Mouse (Mus musculus) limb, embryonic 14.5 days (tissue): ENCODE results near the gene Tmem8b. TPM values are rescaled to one million over a fixed set of nuclear protein-coding genes. Genes with fewer than 3 reads are reported as not detected.

ENCODE experiments used
- ATAC-seq: fragments of 200-750 bp; cut with Nextera tagmentation; 2 replicates; pipeline ENCODE4 v1.8.0; 2017; ENCODE audit warnings: low read depth, moderate number of reproducible peaks, moderate TSS enrichment; ENCODE audit not compliant: low FRiP score
- DNase-seq: peaks from one replicate; pipeline ENCODE4 v3.0.0-alpha.2; 2015; ENCODE audit warnings: low spot score
- H3K27ac ChIP-seq: fragments of 300-500 bp; sonication (generic); replicated peaks from 2 replicates; pipeline ENCODE4 v1.5.1; 2014; ENCODE audit warnings: low read depth, mild to moderate bottlenecking, low read length, moderate library complexity, mixed read lengths
- H3K27me3 ChIP-seq: fragments of 300-500 bp; sonication (generic); 2 replicates; pipeline ENCODE4 v1.6.1; 2014; ENCODE audit warnings: low read length, mixed read lengths; ENCODE audit not compliant: control insufficient read depth, insufficient read depth
- H3K36me3 ChIP-seq: fragments of 300-500 bp; sonication (generic); 2 replicates; pipeline ENCODE4 v1.6.1; 2014; ENCODE audit warnings: mild to moderate bottlenecking, low read length, moderate library complexity, mixed read lengths; ENCODE audit not compliant: control insufficient read depth, insufficient read depth
- H3K4me1 ChIP-seq: fragments of 300-500 bp; sonication (generic); 2 replicates; pipeline ENCODE4 v1.6.1; 2014; ENCODE audit warnings: antibody characterized with exemption, low read length, mixed read lengths; ENCODE audit not compliant: control insufficient read depth, insufficient read depth
- H3K4me2 ChIP-seq: fragments of 300-500 bp; sonication (generic); replicated peaks from 2 replicates; pipeline ENCODE4 v1.6.1; 2014; ENCODE audit warnings: low read depth, mild to moderate bottlenecking, low read length, moderate library complexity; ENCODE audit not compliant: severe bottlenecking
- H3K4me3 ChIP-seq: fragments of 300-500 bp; sonication (generic); replicated peaks from 2 replicates; pipeline ENCODE4 v1.5.1; 2014; ENCODE audit warnings: low read length
- H3K9ac ChIP-seq: fragments of 300-500 bp; sonication (generic); 2 replicates; pipeline ENCODE4 v1.6.1; 2014; ENCODE audit warnings: mild to moderate bottlenecking, low read depth, low read length, moderate library complexity; ENCODE audit not compliant: severe bottlenecking
- H3K9me3 ChIP-seq: fragments of 300-500 bp; sonication (generic); 2 replicates; pipeline ENCODE4 v1.6.1; 2016; ENCODE audit warnings: low read length; ENCODE audit not compliant: control insufficient read depth
- POLR2A ChIP-seq: fragments of 200-500 bp; IDR thresholded peaks from 2 replicates; pipeline ENCODE4 v1.8.0; 2012; ENCODE audit warnings: inconsistent platforms, mild to moderate bottlenecking, moderate library complexity, borderline replicate concordance; ENCODE audit not compliant: insufficient read depth, insufficient read length; ENCODE audit errors: extremely low read depth
- WGBS: fragments of 180-500 bp; shearing (Covaris S2); extraction: QIAGEN DNeasy Blood & Tissue Kit; methylation state at CpG from one replicate; pipeline ENCODE4 v1.1.7; 2014; 5-methylcytosine and 5-hydroxymethylcytosine counted together
- microRNA-seq: library from miRNA; unstranded; fragments of <30 nt; microRNA quantifications from one replicate; pipeline ENCODE4, GENCODE M21; 2016
- polyA plus RNA-seq, 2 experiments: library from polyadenylated mRNA; depleted of rRNA in 1 of 2; stranded (reverse) in 1 of 2; unstranded in 1 of 2; fragments of >200 nt; fragmentation: Nextera tagmentation in 1 of 2; extraction: Ambion mirVana in 1 of 2; gene quantifications; 2 replicates each; pipeline versions ENCODE4 v1.2.1 to v1.2.3; 2012 to 2014

Gene Tmem8b
- polyA plus RNA-seq, 2 experiments: 3.8 to 16.0 TPM

DNA sequence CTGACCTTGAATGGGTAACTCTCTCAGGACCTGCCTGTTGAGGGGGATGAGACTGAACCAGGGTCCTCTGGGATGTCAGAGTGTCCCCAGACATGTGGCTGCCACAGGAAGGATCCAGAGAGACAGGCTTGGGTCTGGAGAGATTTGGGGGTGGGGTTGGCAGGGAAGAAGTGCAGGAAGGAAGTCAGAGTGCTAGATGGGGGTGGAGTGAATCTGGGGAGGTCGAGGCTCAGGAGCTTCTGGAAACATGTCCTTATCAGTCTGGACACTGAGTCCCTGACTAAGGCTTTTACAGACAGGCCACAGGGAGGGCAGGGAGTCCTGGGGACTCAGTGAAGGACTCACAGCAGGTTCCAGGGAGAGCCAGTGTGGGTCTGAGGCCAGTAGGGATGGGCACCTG lies 63.4 kb downstream of the Tmem8b start:
- no peak for TF ChIP-seq POLR2A
- H3K9ac ChIP-seq: no peak overlapping the region
- no peak for DNase-seq
- H3K36me3 ChIP-seq: no peaks in the 10 kb centered on the region
- no peaks in the 10 kb centered on the region for H3K27me3 ChIP-seq
- no peak overlapping the region for H3K27ac ChIP-seq
- peaks cover 30% of the 10 kb centered on the region for H3K4me1 ChIP-seq
- no peak overlapping the region for H3K4me2 ChIP-seq
- no peaks in the 10 kb centered on the region for H3K9me3 ChIP-seq
- 11% methylated on average over 1 of the region's 1 CpGs for WGBS
- ATAC-seq: no peak
- H3K4me3 ChIP-seq: no peak overlapping the region

DNA sequence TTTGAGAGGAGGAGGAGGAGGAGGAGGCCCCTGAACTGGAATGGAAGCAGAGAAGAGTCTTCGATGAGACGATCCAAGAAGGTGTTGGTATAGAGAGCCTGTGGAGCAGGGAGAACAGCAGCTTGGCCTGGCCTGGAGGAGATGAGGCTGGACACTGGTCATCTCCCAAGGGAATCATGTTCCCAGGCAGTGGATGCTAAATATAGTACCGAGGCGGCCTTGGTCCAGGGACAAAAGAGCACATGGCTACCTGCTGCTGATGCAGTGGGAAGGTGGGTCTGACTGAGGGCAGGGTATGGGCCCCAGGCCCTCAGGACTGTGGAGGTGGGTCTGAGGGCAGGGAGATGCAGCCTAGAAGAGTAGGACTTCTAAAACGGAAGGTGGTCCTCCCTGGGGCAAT lies 64.4 kb downstream of the Tmem8b start:
- DNase-seq (no peak), ATAC-seq (no peak)
- Histone ChIP-seq H3K4me3 (no peak overlapping the region), H3K36me3 (no peaks in the 10 kb centered on the region), H3K27me3 (no peaks in the 10 kb centered on the region), H3K9me3 (no peaks in the 10 kb centered on the region), H3K4me2 (no peak overlapping the region), H3K9ac (no peak overlapping the region), H3K27ac (no peak overlapping the region), H3K4me1 (peaks cover 34% of the 10 kb centered on the region)
- WGBS: 80% methylated on average over 5 of the region's 5 CpGs
- no peak for TF ChIP-seq POLR2A

DNA sequence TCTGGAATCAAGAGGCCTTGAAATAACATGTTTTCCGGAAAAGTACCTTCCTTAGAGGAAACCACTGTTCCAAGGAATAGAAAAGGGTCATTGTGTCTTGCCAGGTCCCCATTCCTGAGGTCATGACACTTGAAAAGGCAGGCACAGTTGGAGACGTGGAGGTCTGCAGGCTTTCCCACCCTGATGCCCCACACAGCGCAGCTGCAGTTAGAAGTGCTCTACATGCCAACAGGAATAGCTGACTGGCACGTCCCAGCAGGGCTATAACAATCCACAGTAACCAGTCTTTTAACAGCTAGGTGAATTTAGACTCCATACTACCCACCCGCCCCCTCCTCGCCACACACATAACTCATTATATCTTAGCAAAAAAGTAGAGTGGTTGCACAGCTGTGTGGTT lies 68.4 kb downstream of the Tmem8b start:
- H3K36me3 ChIP-seq: no peaks in the 10 kb centered on the region
- peaks cover 21% of the 10 kb centered on the region for H3K4me1 ChIP-seq
- no peaks in the 10 kb centered on the region for H3K27me3 ChIP-seq
- no peak overlapping the region for H3K4me3 ChIP-seq
- peak overlapping the region; percentile 71 for H3K27ac ChIP-seq
- ATAC-seq: no peak
- H3K9ac ChIP-seq: no peak overlapping the region
- H3K9me3 ChIP-seq: no peaks in the 10 kb centered on the region
- H3K4me2 ChIP-seq: no peak overlapping the region
- WGBS: 54% methylated on average over 6 of the region's 6 CpGs
- no peak for TF ChIP-seq POLR2A
- peak; percentile 24 for DNase-seq

DNA sequence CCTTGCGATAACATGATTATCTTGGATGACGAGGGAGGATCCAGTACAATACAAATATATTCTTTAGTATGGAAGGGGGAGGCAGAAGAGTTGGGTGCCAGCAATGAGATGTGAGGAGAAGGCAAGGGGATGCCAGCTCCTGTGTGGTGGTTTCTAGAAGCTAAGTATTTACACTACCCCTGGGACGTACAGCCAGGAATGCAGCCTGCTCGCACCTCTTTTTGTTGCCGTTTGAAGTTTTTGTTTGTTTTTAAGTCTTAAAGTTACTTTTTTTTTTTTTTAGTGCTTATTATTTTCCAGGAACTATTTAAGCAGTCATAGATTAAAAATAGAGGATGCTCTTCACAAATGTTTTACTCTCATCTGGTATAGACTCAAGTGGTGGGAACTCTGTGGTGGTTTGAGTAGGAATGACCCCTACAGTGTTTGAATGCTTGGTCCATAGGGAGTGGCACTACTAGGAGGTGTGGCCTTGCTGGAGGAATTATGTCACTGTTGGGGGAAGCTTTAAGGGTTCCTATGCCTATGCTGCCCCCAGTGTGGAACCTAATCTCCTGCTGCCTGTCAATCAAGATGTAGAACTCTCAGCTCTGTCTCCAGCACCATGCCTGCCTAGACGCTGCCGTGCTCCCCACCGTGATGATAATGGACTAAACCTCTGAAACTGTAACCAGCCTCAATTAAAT lies 70.4 kb downstream of the Tmem8b start:
- Histone ChIP-seq H3K27ac (no peak overlapping the region), H3K9ac (no peak overlapping the region), H3K27me3 (no peaks in the 10 kb centered on the region), H3K4me2 (no peak overlapping the region), H3K9me3 (no peaks in the 10 kb centered on the region), H3K36me3 (no peaks in the 10 kb centered on the region), H3K4me1 (peaks cover 19% of the 10 kb centered on the region; the same call in 1 of the 2 replicates), H3K4me3 (no peak overlapping the region)
- ATAC-seq (no peak), DNase-seq (no peak)
- WGBS: 56% methylated on average over 8 of the region's 8 CpGs
- TF ChIP-seq POLR2A: no peak

DNA sequence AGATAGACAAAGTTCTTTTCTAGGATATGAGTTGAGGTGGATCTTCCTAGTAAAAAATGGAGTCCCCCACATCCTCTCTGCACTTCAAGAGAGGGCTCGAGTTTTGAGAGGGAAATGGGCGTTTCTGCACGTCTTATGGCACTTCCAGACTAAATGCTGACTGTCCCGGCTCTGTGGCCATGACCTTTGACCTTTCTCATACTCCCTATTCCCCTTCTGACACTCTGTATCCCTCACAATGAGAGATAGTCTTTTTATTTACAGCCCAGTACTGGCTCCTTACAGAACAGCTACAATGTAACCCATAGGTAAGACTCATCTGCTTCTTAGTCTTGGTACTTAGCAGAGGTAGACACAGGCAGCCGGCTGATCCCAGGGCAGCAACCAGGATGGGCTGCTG lies 72.8 kb downstream of the Tmem8b start:
- Histone ChIP-seq H3K9ac (no peak overlapping the region), H3K4me2 (no peak overlapping the region), H3K4me3 (no peak overlapping the region), H3K27me3 (no peaks in the 10 kb centered on the region), H3K9me3 (no peaks in the 10 kb centered on the region), H3K27ac (no peak overlapping the region), H3K4me1 (peaks cover 13% of the 10 kb centered on the region; the same call in 1 of the 2 replicates), H3K36me3 (no peaks in the 10 kb centered on the region)
- 62% methylated on average over 5 of the region's 5 CpGs for WGBS
- DNase-seq (no peak), ATAC-seq (no peak)
- TF ChIP-seq POLR2A: no peak

Small RNA genes lying within 50 kb of the gene (microRNA-seq; reads per million reads assigned to microRNA genes)
- gene Gm25262: not detected

Other genes starting within 250 kb of the Tmem8b start
- 0.20 and 0.29 TPM in 2 replicates for gene Fam166b, start 239.8 kb upstream of the Tmem8b start, polyA plus RNA-seq (2012; rRNA removed)
- gene Fam166b, start 239.8 kb upstream of the Tmem8b start, polyA plus RNA-seq (2014; fragmentation: Nextera tagmentation; extraction: Ambion mirVana): 0.14 and 0.33 TPM in 2 replicates
- gene Tesk1, start 227.0 kb upstream of the Tmem8b start, polyA plus RNA-seq (2012; rRNA removed): 47.4 and 63.1 TPM in 2 replicates
- gene Tesk1, start 227.0 kb upstream of the Tmem8b start, polyA plus RNA-seq (2014; fragmentation: Nextera tagmentation; extraction: Ambion mirVana): 15.8 and 17.6 TPM in 2 replicates
- gene Cd72, start 214.3 kb upstream of the Tmem8b start, polyA plus RNA-seq (2012; rRNA removed): 1.3 TPM in 2 replicates
- gene Cd72, start 214.3 kb upstream of the Tmem8b start, polyA plus RNA-seq (2014; fragmentation: Nextera tagmentation; extraction: Ambion mirVana): 4.4 and 7.5 TPM in 2 replicates
- not detected in 2 replicates for gene Sit1, start 185.2 kb upstream of the Tmem8b start, polyA plus RNA-seq (2012; rRNA removed)
- not detected in 2 replicates for gene Sit1, start 185.2 kb upstream of the Tmem8b start, polyA plus RNA-seq (2014; fragmentation: Nextera tagmentation; extraction: Ambion mirVana)
- gene Ccdc107, start 176.1 kb upstream of the Tmem8b start, polyA plus RNA-seq (2012; rRNA removed): 118 and 175 TPM in 2 replicates
- 78.8 and 92.8 TPM in 2 replicates for gene Ccdc107, start 176.1 kb upstream of the Tmem8b start, polyA plus RNA-seq (2014; fragmentation: Nextera tagmentation; extraction: Ambion mirVana)
- 84.9 and 108 TPM in 2 replicates for gene Arhgef39, start 169.3 kb upstream of the Tmem8b start, polyA plus RNA-seq (2012; rRNA removed)
- 25.2 and 27.6 TPM in 2 replicates for gene Arhgef39, start 169.3 kb upstream of the Tmem8b start, polyA plus RNA-seq (2014; fragmentation: Nextera tagmentation; extraction: Ambion mirVana)
- gene Car9, start 162.0 kb upstream of the Tmem8b start, polyA plus RNA-seq (2012; rRNA removed): 4.9 TPM in 2 replicates
- 1.0 and 1.2 TPM in 2 replicates for gene Car9, start 162.0 kb upstream of the Tmem8b start, polyA plus RNA-seq (2014; fragmentation: Nextera tagmentation; extraction: Ambion mirVana)
- gene Tpm2, start 145.2 kb upstream of the Tmem8b start, polyA plus RNA-seq (2012; rRNA removed): 206 and 361 TPM in 2 replicates
- 382 and 495 TPM in 2 replicates for gene Tpm2, start 145.2 kb upstream of the Tmem8b start, polyA plus RNA-seq (2014; fragmentation: Nextera tagmentation; extraction: Ambion mirVana)
- 51.7 and 58.0 TPM in 2 replicates for gene Creb3, start 106.6 kb upstream of the Tmem8b start, polyA plus RNA-seq (2012; rRNA removed)
- 71.4 and 78.5 TPM in 2 replicates for gene Creb3, start 106.6 kb upstream of the Tmem8b start, polyA plus RNA-seq (2014; fragmentation: Nextera tagmentation; extraction: Ambion mirVana)
- 69.4 and 75.5 TPM in 2 replicates for gene Tln1, start 106.3 kb upstream of the Tmem8b start, polyA plus RNA-seq (2012; rRNA removed)
- gene Tln1, start 106.3 kb upstream of the Tmem8b start, polyA plus RNA-seq (2014; fragmentation: Nextera tagmentation; extraction: Ambion mirVana): 62.4 and 63.3 TPM in 2 replicates
- gene Rgp1, start 90.3 kb upstream of the Tmem8b start, polyA plus RNA-seq (2012; rRNA removed): 81.9 and 101 TPM in 2 replicates
- gene Rgp1, start 90.3 kb upstream of the Tmem8b start, polyA plus RNA-seq (2014; fragmentation: Nextera tagmentation; extraction: Ambion mirVana): 33.3 and 35.3 TPM in 2 replicates
- gene Gba2, start 90.1 kb upstream of the Tmem8b start, polyA plus RNA-seq (2012; rRNA removed): 39.8 and 50.1 TPM in 2 replicates
- gene Gba2, start 90.1 kb upstream of the Tmem8b start, polyA plus RNA-seq (2014; fragmentation: Nextera tagmentation; extraction: Ambion mirVana): 18.4 and 19.9 TPM in 2 replicates
- gene Msmp, start 84.5 kb upstream of the Tmem8b start, polyA plus RNA-seq (2012; rRNA removed): 0.24 and 0.88 TPM in 2 replicates
- 2.8 and 3.0 TPM in 2 replicates for gene Msmp, start 84.5 kb upstream of the Tmem8b start, polyA plus RNA-seq (2014; fragmentation: Nextera tagmentation; extraction: Ambion mirVana)
- 121 and 124 TPM in 2 replicates for gene Npr2, start 37.0 kb upstream of the Tmem8b start, polyA plus RNA-seq (2012; rRNA removed)
- 33.3 and 34.3 TPM in 2 replicates for gene Npr2, start 37.0 kb upstream of the Tmem8b start, polyA plus RNA-seq (2014; fragmentation: Nextera tagmentation; extraction: Ambion mirVana)
- gene Spag8, start 15.4 kb upstream of the Tmem8b start, polyA plus RNA-seq (2012; rRNA removed): 1.8 and 2.5 TPM in 2 replicates
- gene Spag8, start 15.4 kb upstream of the Tmem8b start, polyA plus RNA-seq (2014; fragmentation: Nextera tagmentation; extraction: Ambion mirVana): 0.58 and 0.61 TPM in 2 replicates
- gene Hint2, start 12.5 kb upstream of the Tmem8b start, polyA plus RNA-seq (2012; rRNA removed): 58.3 and 63.2 TPM in 2 replicates
- 73.8 and 87.6 TPM in 2 replicates for gene Hint2, start 12.5 kb upstream of the Tmem8b start, polyA plus RNA-seq (2014; fragmentation: Nextera tagmentation; extraction: Ambion mirVana)
- gene Fam221b, start 174 bp downstream of the Tmem8b start, polyA plus RNA-seq (2012; rRNA removed): 0.40 and 0.63 TPM in 2 replicates
- 4.0 and 4.3 TPM in 2 replicates for gene Fam221b, start 174 bp downstream of the Tmem8b start, polyA plus RNA-seq (2014; fragmentation: Nextera tagmentation; extraction: Ambion mirVana)
- not detected in 2 replicates for gene Olfr70, start 31.8 kb downstream of the Tmem8b start, polyA plus RNA-seq (2012; rRNA removed)
- gene Olfr70, start 31.8 kb downstream of the Tmem8b start, polyA plus RNA-seq (2014; fragmentation: Nextera tagmentation; extraction: Ambion mirVana): not detected in 2 replicates
- gene Olfr71, start 41.3 kb downstream of the Tmem8b start, polyA plus RNA-seq (2012; rRNA removed): not detected in 2 replicates
- not detected in 2 replicates for gene Olfr71, start 41.3 kb downstream of the Tmem8b start, polyA plus RNA-seq (2014; fragmentation: Nextera tagmentation; extraction: Ambion mirVana)
- 3.2 and 3.9 TPM in 2 replicates for gene Hrct1, start 58.2 kb downstream of the Tmem8b start, polyA plus RNA-seq (2012; rRNA removed)
- gene Hrct1, start 58.2 kb downstream of the Tmem8b start, polyA plus RNA-seq (2014; fragmentation: Nextera tagmentation; extraction: Ambion mirVana): 2.1 and 2.2 TPM in 2 replicates
- 1.0 and 1.3 TPM in 2 replicates for gene Spaar, start 61.1 kb downstream of the Tmem8b start, polyA plus RNA-seq (2012; rRNA removed)
- gene Spaar, start 61.1 kb downstream of the Tmem8b start, polyA plus RNA-seq (2014; fragmentation: Nextera tagmentation; extraction: Ambion mirVana): 0.08 and 0.10 TPM in 2 replicates
- gene Olfr159, start 102.0 kb downstream of the Tmem8b start, polyA plus RNA-seq (2012; rRNA removed): not detected in 2 replicates
- gene Olfr159, start 102.0 kb downstream of the Tmem8b start, polyA plus RNA-seq (2014; fragmentation: Nextera tagmentation; extraction: Ambion mirVana): not detected in 2 replicates
- gene Olfr156, start 154.9 kb downstream of the Tmem8b start, polyA plus RNA-seq (2012; rRNA removed): 0.20 and 0.34 TPM in 2 replicates
- gene Olfr156, start 154.9 kb downstream of the Tmem8b start, polyA plus RNA-seq (2014; fragmentation: Nextera tagmentation; extraction: Ambion mirVana): not detected in 2 replicates
- gene Olfr157, start 171.2 kb downstream of the Tmem8b start, polyA plus RNA-seq (2012; rRNA removed): 0.03 and 0.04 TPM in 2 replicates
- not detected in 2 replicates for gene Olfr157, start 171.2 kb downstream of the Tmem8b start, polyA plus RNA-seq (2014; fragmentation: Nextera tagmentation; extraction: Ambion mirVana)
- gene Olfr155, start 182.6 kb downstream of the Tmem8b start, polyA plus RNA-seq (2012; rRNA removed): not detected in 2 replicates
- gene Olfr155, start 182.6 kb downstream of the Tmem8b start, polyA plus RNA-seq (2014; fragmentation: Nextera tagmentation; extraction: Ambion mirVana): not detected in 2 replicates
- gene Reck, start 206.6 kb downstream of the Tmem8b start, polyA plus RNA-seq (2012; rRNA removed): 66.2 and 72.1 TPM in 2 replicates
- 49.0 and 50.0 TPM in 2 replicates for gene Reck, start 206.6 kb downstream of the Tmem8b start, polyA plus RNA-seq (2014; fragmentation: Nextera tagmentation; extraction: Ambion mirVana)